Mouse (Mus musculus) forebrain, postnatal 0 days (tissue): ENCODE measurements around the gene Ggcx. TPM values are rescaled to one million over a fixed set of nuclear protein-coding genes. Genes with fewer than 3 reads are reported as not detected.

Experiments
- ATAC-seq: fragments of 200-750 bp; cut with Nextera tagmentation; 2 replicates; pipeline ENCODE4 v1.8.0; 2017; ENCODE audit warnings: mild to moderate bottlenecking, moderate library complexity
- DNase-seq: peaks from one replicate; pipeline ENCODE4 v3.0.0-alpha.2; 2015
- H3K27ac ChIP-seq: fragments of 300-500 bp; sonication (generic); 2 replicates; pipeline ENCODE4 v1.5.1; 2014; ENCODE audit warnings: low read depth, mild to moderate bottlenecking, antibody characterized with exemption, low read length, moderate library complexity, mixed read lengths
- H3K27me3 ChIP-seq: fragments of 300-500 bp; sonication (generic); 2 replicates; pipeline ENCODE4 v1.6.1; 2014; ENCODE audit warnings: mild to moderate bottlenecking, low read length, mixed read lengths; ENCODE audit not compliant: insufficient read depth
- H3K36me3 ChIP-seq: fragments of 300-500 bp; sonication (generic); 2 replicates; pipeline ENCODE4 v1.6.1; 2014; ENCODE audit warnings: mild to moderate bottlenecking, moderate library complexity; ENCODE audit not compliant: insufficient read depth
- H3K4me1 ChIP-seq: fragments of 300-500 bp; sonication (generic); 2 replicates; pipeline ENCODE4 v1.6.1; 2014; ENCODE audit warnings: antibody characterized with exemption; ENCODE audit not compliant: insufficient read depth
- H3K4me2 ChIP-seq: fragments of 300-500 bp; sonication (generic); 2 replicates; pipeline ENCODE4 v1.6.1; 2014; ENCODE audit warnings: low read depth, mild to moderate bottlenecking, moderate library complexity
- H3K4me3 ChIP-seq: fragments of 300-500 bp; sonication (generic); 2 replicates; pipeline ENCODE4 v1.5.1; 2014; ENCODE audit warnings: low read depth, low read length, mixed read lengths
- H3K9ac ChIP-seq: fragments of 300-500 bp; sonication (generic); 2 replicates; pipeline ENCODE4 v1.6.1; 2014; ENCODE audit warnings: mild to moderate bottlenecking
- H3K9me3 ChIP-seq: fragments of 300-500 bp; sonication (generic); 2 replicates; pipeline ENCODE4 v1.6.1; 2016; ENCODE audit warnings: low read length
- CTCF ChIP-seq: sonication (generic); IDR thresholded peaks from 2 replicates; pipeline ENCODE4 v1.5.1; 2016; ENCODE audit warnings: antibody characterized with exemption, control low read depth, low read depth
- WGBS: fragments of 180-500 bp; shearing (Covaris S2); extraction: QIAGEN DNeasy Blood & Tissue Kit; methylation state at CpG from one replicate; pipeline ENCODE4 v1.1.7; 2014; 5-methylcytosine and 5-hydroxymethylcytosine counted together
- polyA plus RNA-seq: library from polyadenylated mRNA; unstranded; fragments of >200 nt; fragmentation: Nextera tagmentation; extraction: Ambion mirVana; gene quantifications from 2 replicates; pipeline ENCODE4 v1.2.1, GENCODE M21; 2015
- total RNA-seq: library from RNA; depleted of rRNA; stranded (reverse); fragments of >200 nt; gene quantifications from 2 replicates; pipeline ENCODE4 v1.2.3, GENCODE M21; 2014

Gene Ggcx
- total and polyA plus RNA-seq, 2 experiments from 2014 or later, result 9.9 to 25.3 TPM

GRCm38 (mm10) chr6:72386561-72386960 lies 27.5 kb upstream of the Ggcx start:
- H3K4me1 ChIP-seq, result 0 out of 2 replicates have a peak, but pooled peaks cover 4% of the 10 kb centered on the region
- no peak overlapping the region for H3K4me3 ChIP-seq
- H3K27me3 ChIP-seq, result no peaks in the 10 kb centered on the region; the same call in 1 of the 2 replicates
- TF ChIP-seq CTCF, result no peak
- H3K27ac ChIP-seq, result no peak overlapping the region
- DNase-seq, result no peak
- H3K4me2 ChIP-seq, result no peak overlapping the region
- WGBS, result 90% methylated on average over 2 of the region's 2 CpGs
- H3K36me3 ChIP-seq, result no peaks in the 10 kb centered on the region
- H3K9me3 ChIP-seq, result no peaks in the 10 kb centered on the region
- no peak for ATAC-seq
- H3K9ac ChIP-seq, result no peak overlapping the region

- TF ChIP-seq CTCF, result no peak
- H3K27ac ChIP-seq, result no peak overlapping the region
- H3K4me1 ChIP-seq, result 0 out of 2 replicates have a peak, but pooled peaks cover 4% of the 10 kb centered on the region
- DNase-seq, result no peak
- H3K9ac ChIP-seq, result no peak overlapping the region
- no peak overlapping the region for H3K4me2 ChIP-seq
- ATAC-seq, result no peak
- no peaks in the 10 kb centered on the region; the same call in 1 of the 2 replicates for H3K27me3 ChIP-seq
- H3K36me3 ChIP-seq, result no peaks in the 10 kb centered on the region
- no peak overlapping the region for H3K4me3 ChIP-seq
- no peaks in the 10 kb centered on the region for H3K9me3 ChIP-seq
- 71% methylated on average over 3 of the region's 3 CpGs for WGBS
These were observed 26.3 kb upstream of the Ggcx start for GRCm38 (mm10) chr6:72387816-72388215.

- H3K36me3 ChIP-seq, result no peaks in the 10 kb centered on the region
- H3K9me3 ChIP-seq, result no peaks in the 10 kb centered on the region
- ATAC-seq, result no peak
- DNase-seq, result no peak
- H3K27ac ChIP-seq, result no peak overlapping the region
- H3K27me3 ChIP-seq, result no peaks in the 10 kb centered on the region; the same call in 1 of the 2 replicates
- 75% methylated on average over 10 of the region's 10 CpGs for WGBS
- TF ChIP-seq CTCF, result no peak
- H3K4me2 ChIP-seq, result no peak overlapping the region
- H3K4me1 ChIP-seq, result 0 out of 2 replicates have a peak, but pooled peaks cover 4% of the 10 kb centered on the region
- H3K9ac ChIP-seq, result no peak overlapping the region
- no peak overlapping the region for H3K4me3 ChIP-seq
These were observed 25.8 kb upstream of the Ggcx start for GRCm38 (mm10) chr6:72388266-72388665.

- H3K9ac ChIP-seq, result no peak overlapping the region
- no peak overlapping the region for H3K27ac ChIP-seq
- H3K36me3 ChIP-seq, result no peaks in the 10 kb centered on the region
- DNase-seq (no peak), ATAC-seq (no peak)
- H3K9me3 ChIP-seq, result no peaks in the 10 kb centered on the region
- no peak for TF ChIP-seq CTCF
- no peak overlapping the region for H3K4me2 ChIP-seq
- no peaks in the 10 kb centered on the region; the same call in 1 of the 2 replicates for H3K27me3 ChIP-seq
- no peak overlapping the region for H3K4me3 ChIP-seq
- H3K4me1 ChIP-seq, result 0 out of 2 replicates have a peak, but pooled peaks cover 4% of the 10 kb centered on the region
- WGBS, result 90% methylated on average over 6 of the region's 6 CpGs
These were observed 25.2 kb upstream of the Ggcx start for GRCm38 (mm10) chr6:72388791-72389329.

- no peaks in the 10 kb centered on the region for H3K36me3 ChIP-seq
- H3K27ac ChIP-seq, result no peak overlapping the region
- H3K4me1 ChIP-seq, result 0 out of 2 replicates have a peak, but pooled peaks cover 4% of the 10 kb centered on the region
- peak overlapping the region; percentile 27; the same call in 1 of the 2 replicates for H3K4me3 ChIP-seq
- WGBS, result 40% methylated on average over 13 of the region's 13 CpGs
- ATAC-seq, result no peak
- H3K9ac ChIP-seq, result peak overlapping the region; percentile 18; the same call in 1 of the 2 replicates
- peak overlapping the region; percentile 51 for H3K4me2 ChIP-seq
- H3K9me3 ChIP-seq, result no peaks in the 10 kb centered on the region
- H3K27me3 ChIP-seq, result no peaks in the 10 kb centered on the region; the same call in 1 of the 2 replicates
- DNase-seq, result no peak
- no peak for TF ChIP-seq CTCF
These were observed 24.6 kb upstream of the Ggcx start for GRCm38 (mm10) chr6:72389471-72389940.

- DNase-seq (peak; percentile 17), ATAC-seq (peak; percentile 16; the same call in 1 of the 2 replicates)
- no peaks in the 10 kb centered on the region for H3K9me3 ChIP-seq
- H3K27ac ChIP-seq, result peak within 1 kb of the TSS; percentile 36; the same call in 1 of the 2 replicates
- H3K4me3 ChIP-seq, result peak within 1 kb of the TSS; percentile 27
- peak within 1 kb of the TSS; percentile 51 for H3K4me2 ChIP-seq
- no peaks in the 10 kb centered on the region for H3K36me3 ChIP-seq
- TF ChIP-seq CTCF, result no peak
- under 1% methylated on average over 33 of the region's 33 CpGs for WGBS
- 0 out of 2 replicates have a peak, but pooled peaks cover 4% of the 10 kb centered on the region for H3K4me1 ChIP-seq
- peak within 1 kb of the TSS; percentile 18; the same call in 1 of the 2 replicates for H3K9ac ChIP-seq
- no peaks in the 10 kb centered on the region; the same call in 1 of the 2 replicates for H3K27me3 ChIP-seq
These were observed 24.0 kb upstream of the Ggcx start, which contains the start of gene Vamp8 for GRCm38 (mm10) chr6:72389941-72390771. TSS of gene Vamp8 (minus strand) at chr6:72390703.
